In the genomic region with DNA sequence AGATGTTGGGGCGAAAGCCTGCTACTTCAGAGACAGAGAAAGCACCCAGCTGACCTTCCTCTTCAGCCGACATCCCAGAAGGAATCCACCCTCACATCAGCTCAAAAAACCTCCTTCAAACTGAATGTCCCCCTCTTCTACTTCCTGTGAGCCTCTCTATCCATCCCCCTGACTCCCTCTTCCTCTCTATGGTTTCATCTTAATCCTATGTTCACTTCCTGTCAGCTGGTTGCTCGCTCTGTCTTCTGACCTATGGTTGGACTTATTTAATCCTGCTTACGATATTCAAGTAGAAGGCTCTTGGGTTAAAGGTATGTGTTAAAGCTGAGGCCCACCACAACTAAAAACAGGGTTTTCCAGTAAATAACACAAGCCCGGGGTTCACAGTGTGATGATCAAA, we compare ENCODE assay signal across 21 mouse cellular contexts. TPM values are rescaled to one million over a fixed set of nuclear protein-coding genes. Genes with fewer than 3 reads are reported as not detected.
"Had no signal": no experiment of that assay in that cellular context is flagged by ENCODE, and none has a peak within 500 bp of the region (broad histone marks: within the 10 kb centered on the region; RNA-seq: fewer than 3 reads in every experiment).

No protein-coding gene starts in this region.

- H3K36me3 ChIP-seq: limb, embryonic 13.5 days; midbrain, embryonic 12.5 days; neural tube, embryonic 15.5 days had no signal

- H3K9me3 ChIP-seq: limb, embryonic 13.5 days; neural tube, embryonic 15.5 days had no signal

- DNase-seq: kidney, adult 9 months; kidney, postnatal 36 days; layer of hippocampus, adult 9-11 months; layer of hippocampus, postnatal 36 days; left cerebral cortex, postnatal 4 days; lung, adult 18-20 months; right cerebral cortex, postnatal 4 days; thymus, postnatal 25 days had no signal

- H3K27ac ChIP-seq: kidney, postnatal 0 days; limb, embryonic 13.5 days; liver, embryonic 14.5 days; midbrain, embryonic 12.5 days; neural tube, embryonic 15.5 days had no signal

- H3K9ac ChIP-seq: limb, embryonic 13.5 days; liver, embryonic 14.5 days; midbrain, embryonic 12.5 days; neural tube, embryonic 15.5 days had no signal

- H3K4me3 ChIP-seq: limb, embryonic 13.5 days; midbrain, embryonic 12.5 days; neural tube, embryonic 15.5 days had no signal

RNA-seq across cellular contexts. Expression of a gene that starts 35.8 kb away (rescaled TPM):
- total RNA-seq: layer of hippocampus, adult 18-20 months; layer of hippocampus, postnatal 36 days; left cerebral cortex, postnatal 10 days; left cerebral cortex, postnatal 4 days; liver, adult 2 months; megakaryocyte-erythroid progenitor cell, adult 5-6 weeks; midbrain, postnatal 0 days had no signal
- polyA plus RNA-seq: intestine, postnatal 0 days; kidney, postnatal 0 days; limb, embryonic 13.5 days; liver, adult 2 months; liver, embryonic 14.5 days; midbrain, embryonic 12.5 days; midbrain, postnatal 0 days; neural tube, embryonic 15.5 days; spleen, adult 2 months; stomach, embryonic 16.5 days had no signal
